Mouse (Mus musculus) adrenal gland, adult 8-10 months (tissue): ENCODE measurements around the gene Asb13. TPM values are rescaled to one million over a fixed set of nuclear protein-coding genes. Genes with fewer than 3 reads are reported as not detected.

Experiments
- DNase-seq: peaks from one replicate; pipeline ENCODE4 v3.0.0; 2022
- total RNA-seq, 4 experiments: library from RNA; stranded (reverse); gene quantifications; 2 replicates each; pipeline ENCODE4 v1.2.4; 2022

Gene Asb13
- total RNA-seq, 4 experiments from 2014 or later, result 13.7 to 22.5 (median 20.0) TPM

DNA sequence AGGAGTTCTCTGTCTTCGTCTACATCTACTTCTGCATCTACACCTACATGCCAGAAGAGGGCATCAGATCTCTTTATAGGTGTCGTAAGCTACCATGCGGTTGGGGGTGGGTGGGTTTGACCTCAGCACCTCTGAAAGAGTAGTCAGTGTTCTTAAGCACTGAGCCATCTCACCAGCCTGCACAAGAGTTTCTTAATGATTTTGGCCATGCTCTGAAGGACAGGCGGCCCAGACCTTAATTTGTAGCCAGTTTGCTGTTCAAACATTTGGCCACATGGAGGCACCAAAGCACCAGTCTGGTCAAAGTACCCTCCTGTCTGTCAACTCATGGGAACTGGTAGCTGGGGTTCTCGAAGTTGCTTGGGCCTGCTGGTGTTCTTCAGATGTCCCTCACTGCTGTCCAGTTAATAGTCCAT lies 31.5 kb downstream of the Asb13 start:
- peak; percentile 65 for DNase-seq

DNA sequence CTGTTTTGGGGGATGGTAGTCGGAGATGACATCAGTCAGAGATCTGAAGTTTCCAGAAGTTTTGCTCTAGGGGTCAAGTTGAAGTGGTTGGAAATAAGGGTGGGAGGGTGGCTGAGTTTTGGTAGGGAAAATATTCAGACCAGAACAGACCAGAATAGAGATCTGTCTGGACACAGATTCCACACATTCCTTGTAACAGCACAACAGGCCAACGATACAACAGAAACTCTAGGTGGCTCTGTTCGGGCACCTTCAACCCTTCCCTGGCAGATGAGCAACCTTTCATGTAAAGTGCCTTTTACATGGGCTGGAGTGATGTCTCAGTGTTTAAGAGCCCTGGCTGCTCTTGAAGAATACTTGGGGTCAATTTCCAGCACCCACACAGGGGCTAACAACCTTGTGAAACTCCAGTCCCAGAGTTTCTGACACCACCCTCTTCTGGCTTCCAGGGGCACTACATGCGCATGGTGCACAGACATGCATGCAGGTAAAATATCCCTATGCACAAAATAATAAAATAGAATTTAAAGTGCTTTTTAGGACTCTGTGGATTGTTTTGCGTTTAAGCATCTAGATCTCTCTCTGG lies 33.5 kb downstream of the Asb13 start:
- no peak for DNase-seq

DNA sequence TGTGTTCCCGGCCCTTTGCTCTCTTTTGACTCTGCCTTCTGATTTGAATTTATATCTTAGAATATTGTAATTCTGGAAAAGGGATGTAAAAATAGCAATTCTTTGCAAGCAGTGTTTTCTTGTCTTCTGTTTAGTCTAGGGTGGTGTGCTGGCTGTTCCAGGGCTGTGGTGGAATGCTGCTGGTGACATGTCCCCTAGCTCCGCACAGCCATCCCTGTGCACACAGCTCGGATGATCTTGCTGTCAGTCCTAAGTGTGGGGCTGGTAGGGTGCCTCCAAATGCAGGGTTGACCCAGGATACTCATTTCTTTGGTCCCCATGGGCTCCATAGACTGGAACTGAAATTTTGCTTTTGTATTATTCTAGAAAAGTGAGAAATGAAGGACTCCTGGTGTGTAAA lies 34.2 kb downstream of the Asb13 start:
- DNase-seq, result no peak

DNA sequence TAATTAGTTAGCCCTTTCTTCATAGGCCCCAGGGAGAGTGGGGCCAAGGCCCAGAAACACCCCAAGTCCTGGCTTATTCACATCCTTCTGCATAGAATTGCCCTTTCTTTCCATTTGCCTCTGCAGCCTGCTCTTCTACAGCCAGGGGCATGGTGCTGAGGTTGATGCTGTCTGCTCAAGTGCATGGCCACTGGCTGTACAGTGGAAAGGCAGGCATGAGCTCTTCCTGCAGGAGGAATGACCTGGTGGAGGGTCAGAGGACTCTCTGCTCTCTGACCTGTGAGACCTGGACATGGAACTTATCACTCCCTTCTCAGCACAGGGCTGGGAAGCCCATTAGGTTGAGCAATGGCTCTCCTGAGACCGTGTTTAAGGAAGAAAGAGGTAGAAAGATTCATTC lies 35.8 kb downstream of the Asb13 start:
- DNase-seq, result no peak

DNA sequence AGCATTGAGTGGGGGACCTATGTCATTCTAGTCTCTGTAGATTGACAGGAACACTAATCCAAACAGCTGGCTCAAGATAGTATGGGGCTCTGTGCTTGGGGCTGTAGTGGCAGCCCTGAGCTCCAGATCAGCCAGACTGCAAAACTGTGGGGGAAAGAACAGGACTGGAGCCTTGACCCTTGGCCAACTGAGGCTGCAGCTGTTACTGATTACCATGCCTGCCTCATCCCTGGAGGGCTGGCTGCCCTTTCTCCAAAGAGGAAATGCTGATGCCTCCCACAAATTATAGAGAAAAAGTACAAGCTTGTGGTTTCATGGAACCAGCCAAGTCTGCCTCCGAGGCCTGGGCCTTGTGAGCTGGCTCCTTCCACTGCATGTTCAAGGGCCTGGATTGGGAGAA lies 36.2 kb downstream of the Asb13 start:
- peak; percentile 34 for DNase-seq

DNA sequence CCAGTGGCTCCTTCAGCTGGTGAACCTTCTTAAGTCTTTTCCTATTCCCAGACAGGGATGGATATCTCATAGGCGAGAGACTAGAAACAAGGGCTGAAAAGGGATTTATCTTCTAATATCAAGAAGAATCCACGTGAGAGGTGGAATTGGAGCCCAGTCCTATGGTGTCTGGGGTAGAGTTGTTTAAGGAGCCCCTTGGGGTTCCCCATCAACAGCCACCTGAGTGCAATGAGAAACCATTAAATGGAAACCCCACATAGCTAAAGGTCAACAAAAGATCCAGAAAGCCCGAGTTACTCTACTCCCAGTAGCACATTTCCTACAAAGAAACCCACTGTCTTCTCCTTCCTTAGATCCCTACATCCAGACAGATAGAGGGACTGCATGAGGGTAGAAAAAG lies 39.3 kb downstream of the Asb13 start:
- no peak for DNase-seq

DNA sequence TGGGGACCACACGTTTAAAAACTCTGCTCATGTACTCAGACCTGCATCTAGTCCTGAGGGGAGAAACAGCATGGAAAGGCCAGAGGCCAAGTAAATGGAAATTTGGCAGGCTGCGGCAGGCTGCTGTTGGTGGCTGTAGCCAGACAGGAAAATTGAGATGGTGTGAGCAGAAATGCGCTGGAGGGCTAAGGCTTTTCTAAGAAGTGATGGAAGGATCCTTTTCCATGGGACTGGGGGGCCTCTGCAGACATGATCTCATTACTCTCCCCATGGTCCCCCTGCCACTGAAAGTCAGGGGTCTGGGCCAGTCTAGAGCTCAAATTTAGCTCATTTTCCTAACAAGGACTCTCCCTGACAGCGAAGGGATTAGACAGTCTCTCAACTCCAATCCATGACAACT lies 39.8 kb downstream of the Asb13 start:
- DNase-seq, result no peak

DNA sequence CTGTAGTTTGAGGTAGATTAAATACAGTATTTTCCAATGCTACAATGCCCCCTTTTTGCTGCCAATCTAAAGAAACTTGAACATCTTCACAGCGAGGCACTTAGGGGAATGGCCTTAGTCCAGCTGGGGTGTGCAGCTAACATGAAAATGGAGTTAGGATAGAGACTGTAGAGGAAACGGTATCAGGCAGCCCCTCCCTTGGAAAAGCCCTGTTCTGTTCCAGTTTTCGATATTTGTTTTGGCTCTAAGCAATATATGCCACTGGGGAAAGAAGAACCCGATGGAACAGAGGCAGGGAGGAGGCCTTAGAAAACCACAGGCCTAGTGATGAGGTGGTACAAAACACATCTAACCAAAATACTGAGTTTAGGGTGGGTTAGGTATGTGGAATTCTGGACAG lies 42.0 kb downstream of the Asb13 start:
- no peak for DNase-seq

DNA sequence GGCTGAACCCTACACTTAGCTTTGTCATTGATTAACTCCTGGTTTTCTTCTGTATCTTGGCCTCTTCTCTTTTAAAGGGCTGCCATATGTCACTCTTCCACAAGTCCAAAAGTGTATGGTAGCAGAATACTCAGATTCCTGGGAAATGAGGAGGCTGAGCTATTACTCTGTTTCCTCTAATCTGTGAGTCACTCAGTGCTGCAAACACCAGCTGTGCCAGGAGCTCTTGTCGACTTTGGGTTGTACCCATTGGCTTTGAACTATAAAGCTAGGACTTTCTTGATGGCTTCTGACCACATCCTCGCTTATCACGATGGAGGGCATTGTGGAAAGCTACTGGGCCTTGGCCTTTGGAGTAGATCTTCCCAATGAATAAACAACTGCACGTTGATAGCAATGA lies 45.3 kb downstream of the Asb13 start:
- peak; percentile 26 for DNase-seq

DNA sequence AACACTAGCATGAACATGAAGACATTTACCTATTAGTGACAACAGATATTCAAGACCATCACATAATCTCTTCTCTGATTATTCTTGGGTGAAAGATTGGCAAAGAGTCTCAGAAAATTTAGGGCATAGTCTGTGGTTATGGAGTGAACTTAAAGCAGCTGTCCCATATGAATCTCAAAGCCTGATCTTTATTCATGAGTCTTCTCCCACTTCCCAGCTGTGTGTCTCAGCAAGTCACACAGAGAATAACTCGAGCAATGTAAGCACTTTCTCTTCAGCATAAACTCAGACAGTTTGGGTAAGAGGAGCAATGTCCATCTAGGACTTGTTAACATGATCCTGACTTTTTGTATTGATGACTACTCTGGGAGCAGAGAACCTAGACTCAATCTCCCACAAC lies 52.5 kb downstream of the Asb13 start:
- no peak for DNase-seq

DNA sequence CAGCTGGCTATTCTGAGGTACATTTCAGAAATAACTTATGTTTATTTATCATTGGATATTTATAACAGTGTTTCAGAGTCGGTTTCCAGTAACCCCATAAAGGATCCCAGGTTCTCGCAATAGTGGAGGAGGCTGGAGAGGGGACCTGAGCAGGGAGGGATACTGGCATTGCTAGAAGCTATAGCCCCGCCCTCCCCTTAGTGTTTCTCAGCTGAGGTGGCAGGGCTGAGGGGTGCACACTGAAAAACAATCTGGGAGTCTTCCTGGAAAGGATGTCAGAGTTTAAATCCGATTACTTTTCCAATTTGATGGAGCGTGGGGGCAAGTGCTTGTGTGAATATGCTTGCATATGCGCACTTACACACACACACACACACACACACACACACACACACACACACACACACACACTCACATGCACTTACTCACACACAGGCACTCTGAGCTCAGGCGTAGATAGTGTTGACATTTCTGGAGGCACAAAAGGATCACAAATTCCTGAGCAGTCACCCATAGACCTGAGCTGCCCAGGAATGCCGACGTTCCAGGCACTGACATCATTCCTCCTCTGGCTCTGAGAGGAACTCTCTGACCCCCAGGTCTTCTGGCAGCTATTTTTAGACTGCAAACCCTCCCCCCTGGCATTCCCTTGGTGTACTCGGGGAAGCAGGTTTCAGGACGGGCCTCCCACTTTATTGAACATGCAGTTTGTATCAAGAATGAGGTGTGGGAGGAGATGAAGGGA lies 60.9 kb downstream of the Asb13 start:
- no peak for DNase-seq

DNA sequence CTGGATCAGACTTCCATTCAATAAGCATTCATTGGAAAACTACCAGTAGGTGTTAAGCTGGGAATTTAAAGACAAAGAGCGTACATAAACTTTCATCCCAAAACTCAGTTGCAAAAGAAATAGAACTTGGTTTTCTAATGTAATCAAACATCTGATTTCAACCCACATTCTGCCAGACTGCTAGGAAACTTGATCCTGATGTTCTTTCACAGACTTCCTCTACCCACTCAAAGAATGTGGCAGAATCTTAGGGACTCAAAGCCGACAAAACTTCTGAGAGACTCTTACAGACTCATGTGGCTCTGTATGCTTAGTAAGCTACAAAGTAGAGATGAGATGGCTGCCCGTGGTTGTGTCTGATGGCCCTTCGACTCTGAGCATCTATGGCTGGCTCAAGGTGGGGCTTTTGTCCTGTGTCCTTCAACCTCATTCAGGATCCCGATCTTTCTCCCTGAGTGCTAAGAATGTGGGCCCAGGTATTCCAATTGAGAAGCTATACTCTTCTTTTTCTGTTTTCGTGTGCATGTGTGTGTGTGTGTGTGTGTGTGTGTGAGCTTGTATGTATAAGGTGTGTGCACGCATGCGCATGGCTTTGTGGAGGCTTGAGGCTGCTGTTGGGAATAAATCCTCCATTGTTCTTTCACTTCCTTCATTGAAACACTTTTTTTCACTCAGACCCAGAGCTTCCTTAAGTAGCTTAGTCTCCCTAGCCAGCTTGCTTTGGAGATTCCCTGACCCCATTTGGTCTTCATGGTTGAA lies 63.3 kb downstream of the Asb13 start:
- DNase-seq, result no peak

DNA sequence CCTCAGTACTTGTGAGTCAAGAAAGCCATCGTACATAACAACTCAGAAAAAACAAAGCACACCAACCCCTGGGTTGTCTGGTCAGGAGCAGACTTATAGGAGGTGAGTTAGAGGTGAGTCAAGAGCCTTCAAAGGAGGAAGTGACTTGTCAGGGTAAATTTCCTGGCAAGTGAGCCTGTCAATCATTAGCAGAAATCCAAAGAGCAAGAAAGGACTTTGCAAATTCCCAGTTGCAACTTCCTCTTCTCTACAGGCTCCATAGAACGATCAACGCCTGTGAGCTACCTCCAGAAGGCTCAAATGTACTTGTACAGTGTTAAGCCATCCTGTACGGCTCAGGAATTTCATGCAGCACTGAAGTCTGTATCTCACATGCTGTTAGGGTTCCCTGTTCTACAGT lies 66.9 kb downstream of the Asb13 start:
- DNase-seq, result no peak

Other genes with a start within 250 kb of the Asb13 start
- gene Gdi2, start 96.0 kb upstream of the Asb13 start, total RNA-seq, result 100 to 1,000 TPM; 325 to 380 (median 334) TPM
- gene Fam208b, start 22.9 kb upstream of the Asb13 start, total RNA-seq, result 10 to 100 TPM; 23.8 to 31.9 (median 28.3) TPM
- under 1 TPM in 1 of 4 experiments, not detected in 3; 0.24 TPM for gene Calml3, start 170.3 kb downstream of the Asb13 start, total RNA-seq
- gene Calm4, start 203.7 kb downstream of the Asb13 start, total RNA-seq, result not detected
- not detected for gene Calm5, start 220.1 kb downstream of the Asb13 start, total RNA-seq